8 mouse cellular contexts compared by ENCODE assay signal in genomic region chr4:21727615-21728165, GRCm38 (mm10). TPM values are rescaled to one million over a fixed set of nuclear protein-coding genes. Genes with fewer than 3 reads are reported as not detected.
DNase-seq lines count a peak whose midpoint lies in the region; ATAC-seq and TF ChIP-seq lines count a peak whose summit lies in the region.

TSS of gene Ccnc (plus strand) at chr4:21727701.

- H3K4me2 ChIP-seq in CH12.LX (ENCODE audit: insufficient read depth, low read depth, poor library complexity, severe bottlenecking) = peak within 1 kb of the TSS; percentile 54
- peak within 1 kb of the TSS; percentile 75 for H3K4me2 ChIP-seq in forebrain, embryonic 11.5 days (ENCODE audit: low read depth, low read length, severe bottlenecking)
- peak within 1 kb of the TSS; percentile 87 for H3K4me2 ChIP-seq in heart, embryonic 16.5 days (ENCODE audit: low read depth, low read length)
- H3K4me2 ChIP-seq in liver, embryonic 15.5 days = peak within 1 kb of the TSS; percentile 85
- H3K4me2 ChIP-seq in neural tube, embryonic 12.5 days (replicated peaks) = peak within 1 kb of the TSS; percentile 66

- no peak for TF ChIP-seq EP300 in CH12.LX (IDR thresholded peaks at IDR 0.05; ENCODE audit: low read length)

- H3K9me3 ChIP-seq in CH12.LX (replicated peaks; ENCODE audit: low read length) = no peaks in the 10 kb centered on the region
- H3K9me3 ChIP-seq in forebrain, embryonic 11.5 days (ENCODE audit: control insufficient read depth, low read length) = no peaks in the 10 kb centered on the region
- H3K9me3 ChIP-seq in heart, embryonic 16.5 days (replicated peaks; ENCODE audit: control insufficient read depth, low read length) = no peaks in the 10 kb centered on the region
- H3K9me3 ChIP-seq in liver, embryonic 15.5 days (replicated peaks) = no peaks in the 10 kb centered on the region
- H3K9me3 ChIP-seq in neural tube, embryonic 12.5 days = no peaks in the 10 kb centered on the region

- H3K27me3 ChIP-seq in CH12.LX (replicated peaks) = no peaks in the 10 kb centered on the region
- H3K27me3 ChIP-seq in forebrain, embryonic 11.5 days (ENCODE audit: control insufficient read depth, insufficient read depth, low read length) = no peaks in the 10 kb centered on the region
- no peaks in the 10 kb centered on the region for H3K27me3 ChIP-seq in heart, embryonic 16.5 days (ENCODE audit: control insufficient read depth, insufficient read depth, low read length)
- H3K27me3 ChIP-seq in liver, embryonic 15.5 days = no peaks in the 10 kb centered on the region
- no peaks in the 10 kb centered on the region for H3K27me3 ChIP-seq in neural tube, embryonic 12.5 days (replicated peaks)

- H3K4me3 ChIP-seq in CH12.LX (replicated peaks in 1 of 3; ENCODE audit: low read depth in 2 of 3, low read length in 2 of 3, poor library complexity in 1 of 3) = peak within 1 kb of the TSS; percentile 69 to 82 (median 71)
- H3K4me3 ChIP-seq in forebrain, embryonic 11.5 days (ENCODE audit: low read depth, low read length) = peak within 1 kb of the TSS; percentile 78
- H3K4me3 ChIP-seq in heart, embryonic 16.5 days (ENCODE audit: low read length) = peak within 1 kb of the TSS; percentile 94
- H3K4me3 ChIP-seq in liver, embryonic 15.5 days (replicated peaks) = peak within 1 kb of the TSS; percentile 92
- H3K4me3 ChIP-seq in neural tube, embryonic 12.5 days = peak within 1 kb of the TSS; percentile 75

- in situ Hi-C loops in CH12.LX (cut with MboI; ENCODE audit: low pct_ligation_motif_present, low pct_unique_long_range_greater_than_20kb, low sequenced_read_pairs) = no loop called here

- WGBS in forebrain, embryonic 11.5 days = under 1% methylated on average over 37 of the region's 37 CpGs
- WGBS in heart, embryonic 16.5 days = 0% methylated on average over 37 of the region's 37 CpGs
- under 1% methylated on average over 37 of the region's 37 CpGs for WGBS in liver, embryonic 15.5 days (ENCODE audit: insufficient replicate concordance)
- under 1% methylated on average over 37 of the region's 37 CpGs for WGBS in neural tube, embryonic 12.5 days

- peak; percentile 93 for TF ChIP-seq POLR2A in CH12.LX (IDR thresholded peaks at IDR 0.05; ENCODE audit: low read depth, low read length)

- peak within 1 kb of the TSS; percentile 79 for H3K9ac ChIP-seq in CH12.LX (ENCODE audit: insufficient read depth, low read depth)
- H3K9ac ChIP-seq in forebrain, embryonic 11.5 days (ENCODE audit: low read length) = peak within 1 kb of the TSS; percentile 92
- peak within 1 kb of the TSS; percentile 92 for H3K9ac ChIP-seq in heart, embryonic 16.5 days (ENCODE audit: low read length)
- peak within 1 kb of the TSS; percentile 84 for H3K9ac ChIP-seq in liver, embryonic 15.5 days
- peak within 1 kb of the TSS; percentile 83 for H3K9ac ChIP-seq in neural tube, embryonic 12.5 days

- peaks cover 21% of the 10 kb centered on the region for H3K79me2 ChIP-seq in CH12.LX (replicated peaks; ENCODE audit: control insufficient read depth, extremely low read depth, insufficient read depth, poor library complexity, severe bottlenecking)

- no peak for TF ChIP-seq CTCF in CH12.LX (conservative IDR thresholded peaks at IDR 0.05 in 1 of 2, IDR thresholded peaks at IDR 0.05 in 1 of 2; ENCODE audit: low read depth in 2 of 2, low read length in 2 of 2)

- peaks cover 0 to 7% of the 10 kb centered on the region in 2 experiments; a peak in 2 of 4 replicates for H3K4me1 ChIP-seq in CH12.LX (ENCODE audit: control insufficient read depth in 1 of 2, insufficient read depth in 2 of 2)
- no peaks in the 10 kb centered on the region; the same call in 1 of the 2 replicates for H3K4me1 ChIP-seq in forebrain, embryonic 11.5 days (replicated peaks; ENCODE audit: control insufficient read depth, insufficient read depth, low read length)
- H3K4me1 ChIP-seq in heart, embryonic 16.5 days (ENCODE audit: control insufficient read depth, insufficient read depth, low read length) = peaks cover 5% of the 10 kb centered on the region; the same call in 1 of the 2 replicates
- peaks cover 10% of the 10 kb centered on the region for H3K4me1 ChIP-seq in liver, embryonic 15.5 days (replicated peaks)
- H3K4me1 ChIP-seq in neural tube, embryonic 12.5 days = peaks cover 3% of the 10 kb centered on the region

- no peak within 1 kb of the TSS for H3K27ac ChIP-seq in CH12.LX (ENCODE audit: insufficient read depth, low read depth)
- peak within 1 kb of the TSS; percentile 76 for H3K27ac ChIP-seq in forebrain, embryonic 11.5 days (ENCODE audit: low read depth, low read length)
- H3K27ac ChIP-seq in heart, embryonic 16.5 days (ENCODE audit: low read length) = peak within 1 kb of the TSS; percentile 79
- peak within 1 kb of the TSS; percentile 86 for H3K27ac ChIP-seq in liver, embryonic 15.5 days (replicated peaks)
- H3K27ac ChIP-seq in neural tube, embryonic 12.5 days = peak within 1 kb of the TSS; percentile 39

- DNase-seq in CH12.LX (ENCODE audit: extremely low read depth) = peak; percentile 90
- DNase-seq in c-Kit-positive CD71-positive TER-119-negative erythroid progenitor cells, embryonic 14.5 days (ENCODE audit: low read depth) = peak; percentile 88
- DNase-seq in forebrain, embryonic 11.5 days (ENCODE audit: low spot score) = peak; percentile 95
- peak; percentile 93 to 94 for DNase-seq in kidney, postnatal 36 days
- peak; percentile 91 for DNase-seq in telencephalon, adult 2 months (ENCODE audit: low read depth, low spot score)

- dilution Hi-C loops in CH12.LX (cut with MboI; ENCODE audit: extremely low pct_ligation_motif_present, extremely low pct_unique_long_range_greater_than_20kb, low sequenced_read_pairs) = no loop called here

- no peak for TF ChIP-seq RAD21 in CH12.LX (IDR thresholded peaks at IDR 0.05; ENCODE audit: low read depth, low read length)

- ATAC-seq in forebrain, embryonic 11.5 days (replicated peaks; ENCODE audit: low FRiP score) = peak; percentile 97
- ATAC-seq in heart, embryonic 16.5 days (replicated peaks; ENCODE audit: extremely low read depth, insufficient read depth, low FRiP score) = peak; percentile 96
- peak; percentile 99 for ATAC-seq in liver, embryonic 15.5 days (ENCODE audit: insufficient read depth)
- peak; percentile 97 for ATAC-seq in neural tube, embryonic 12.5 days (ENCODE audit: low FRiP score, low read depth)

- H3K36me3 ChIP-seq in CH12.LX (replicated peaks in 1 of 2; ENCODE audit: control insufficient read depth in 1 of 2, insufficient read depth in 1 of 2, low read length in 1 of 2) = peaks cover 0 to 6% of the 10 kb centered on the region in 2 experiments
- H3K36me3 ChIP-seq in forebrain, embryonic 11.5 days (ENCODE audit: control insufficient read depth, insufficient read depth, low read length) = no peaks in the 10 kb centered on the region
- H3K36me3 ChIP-seq in heart, embryonic 16.5 days (ENCODE audit: control insufficient read depth, insufficient read depth) = peaks cover under 1% of the 10 kb centered on the region; the same call in 1 of the 2 replicates
- H3K36me3 ChIP-seq in liver, embryonic 15.5 days (replicated peaks) = peaks cover 5% of the 10 kb centered on the region; the same call in 1 of the 2 replicates
- peaks cover under 1% of the 10 kb centered on the region; the same call in 1 of the 2 replicates for H3K36me3 ChIP-seq in neural tube, embryonic 12.5 days

TF ChIP-seq in CH12.LX, 34 proteins besides CTCF, POLR2A, EP300 and RAD21 (continues in another document):
- TF ChIP-seq MYC (IDR thresholded peaks at IDR 0.05; ENCODE audit: low read depth, low read length) (no peak), USF1 (IDR thresholded peaks at IDR 0.05; ENCODE audit: low read depth, low read length) (no peak), SMC3 (IDR thresholded peaks at IDR 0.05; ENCODE audit: low read depth, low read length) (no peak), KAT2A (IDR thresholded peaks at IDR 0.05; ENCODE audit: insufficient replicate concordance, low read length) (peak; percentile 57; the same call in 1 of the 2 replicates), MXI1 (IDR thresholded peaks at IDR 0.05; ENCODE audit: low read depth, low read length) (peak; percentile 73), TCF12 (IDR thresholded peaks at IDR 0.05; ENCODE audit: low read depth, low read length) (peak; percentile 97), PAX5 (IDR thresholded peaks at IDR 0.05; ENCODE audit: low read length) (no peak), CHD2 (IDR thresholded peaks at IDR 0.05; ENCODE audit: low read length) (no peak), IRF4 (IDR thresholded peaks at IDR 0.05; ENCODE audit: low read depth, low read length) (peak; percentile 63), ZNF384 (IDR thresholded peaks at IDR 0.05; ENCODE audit: low read depth, low read length) (no peak), CHD1 (IDR thresholded peaks at IDR 0.05; ENCODE audit: low read depth, low read length) (no peak), ELF1 (IDR thresholded peaks at IDR 0.05; ENCODE audit: low read depth, low read length) (peak; percentile 76), JUN (IDR thresholded peaks at IDR 0.05; ENCODE audit: insufficient read depth, low read depth, low read length) (no peak), E2F4 (IDR thresholded peaks at IDR 0.05; ENCODE audit: insufficient replicate concordance, low read depth, low read length) (no peak), MAX (IDR thresholded peaks at IDR 0.05; ENCODE audit: low read length) (peak; percentile 61), GABPA (IDR thresholded peaks at IDR 0.05; ENCODE audit: insufficient replicate concordance, low read depth, low read length) (no peak; the same call in 1 of the 2 replicates), BHLHE40 (IDR thresholded peaks at IDR 0.05; ENCODE audit: low read depth, low read length) (peak; percentile 9; the same call in 1 of the 2 replicates), TBP (conservative IDR thresholded peaks at IDR 0.05; ENCODE audit: low read depth, low read length) (peak; percentile 87), MEF2A (IDR thresholded peaks at IDR 0.05; ENCODE audit: borderline replicate concordance, low read depth, low read length) (peak; percentile 77), MAFK (IDR thresholded peaks at IDR 0.05; ENCODE audit: insufficient replicate concordance, low read length) (no peak), POLR2AphosphoS2 (IDR thresholded peaks at IDR 0.05; ENCODE audit: low read depth, low read length) (peak; percentile 74; the same call in 1 of the 2 replicates), SIN3A (IDR thresholded peaks at IDR 0.05; ENCODE audit: low read length) (peak; percentile 95), USF2 (conservative IDR thresholded peaks at IDR 0.05; ENCODE audit: low read depth, low read length) (no peak)

RNA-seq across cellular contexts. Expression of gene Ccnc, which starts in this region (rescaled TPM):
- total RNA-seq in CH12.LX (2012; rRNA removed) (20.7 and 22.7 TPM in 2 replicates), CH12.LX (2014; rRNA removed) (61.4 and 73.0 TPM in 2 replicates)
- polyA plus RNA-seq in CH12.LX (2012; ENCODE audit: insufficient read length, low read depth) = 24.4 and 32.3 TPM in 2 replicates
- polyA plus RNA-seq in forebrain, embryonic 11.5 days (2014; fragmentation: Nextera tagmentation; extraction: Ambion mirVana) = 70.2 and 73.3 TPM in 2 replicates
- polyA plus RNA-seq in heart, embryonic 16.5 days (2015; fragmentation: Nextera tagmentation; extraction: Ambion mirVana) = 24.6 and 29.2 TPM in 2 replicates
- polyA plus RNA-seq in liver, embryonic 15.5 days (2015; fragmentation: Nextera tagmentation; extraction: Ambion mirVana) = 17.5 and 20.3 TPM in 2 replicates
- polyA plus RNA-seq in neural tube, embryonic 12.5 days (2016; fragmentation: Nextera tagmentation; extraction: Ambion mirVana) = 67.9 and 71.8 TPM in 2 replicates
